In the genomic region with DNA sequence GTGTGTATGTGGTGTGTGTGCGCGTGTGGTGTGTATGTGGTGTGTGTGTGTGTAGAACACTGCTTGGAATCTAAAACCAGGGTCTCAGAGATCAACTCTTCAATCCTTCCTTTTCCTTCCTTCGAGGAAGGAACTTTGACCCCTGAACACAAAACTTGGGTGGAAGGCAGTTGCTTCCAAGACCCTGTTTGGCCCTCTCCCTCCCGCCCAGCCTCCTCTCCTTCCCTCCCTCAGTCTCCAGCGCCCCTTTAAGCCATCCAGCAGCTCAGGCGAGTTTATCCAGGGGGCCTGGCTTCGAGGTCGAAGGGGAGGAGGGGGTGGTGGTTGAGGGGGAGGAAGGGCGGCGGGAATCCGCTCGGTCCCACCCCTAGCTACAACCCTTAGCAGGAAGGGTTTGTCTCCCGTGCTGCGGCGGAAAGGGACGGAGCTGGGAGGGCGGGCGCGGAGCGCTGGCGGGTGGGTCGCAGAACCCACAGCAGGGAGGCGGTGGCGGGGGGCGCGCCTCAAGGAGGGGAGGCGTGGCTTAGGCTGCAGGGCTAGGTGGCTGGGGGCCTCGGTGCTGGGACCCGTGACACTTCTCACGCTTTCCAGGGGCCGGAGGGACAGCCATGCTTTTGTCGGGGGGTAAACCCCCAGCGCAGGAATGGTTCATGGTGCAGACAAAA, we compare ENCODE assay signal across 8 mouse cellular contexts. TPM values are rescaled to one million over a fixed set of nuclear protein-coding genes. Genes with fewer than 3 reads are reported as not detected.
DNase-seq lines count a peak whose midpoint lies in the region; ATAC-seq and TF ChIP-seq lines count a peak whose summit lies in the region.

A gene (plus strand): TSS at position 390 of the 665 bp plus-strand sequence.

- peak within 1 kb of the TSS; percentile 83 for H3K9ac ChIP-seq in embryonic facial prominence, embryonic 11.5 days (replicated peaks; ENCODE audit: low read length)
- peak within 1 kb of the TSS; percentile 83 for H3K9ac ChIP-seq in heart, embryonic 12.5 days
- peak within 1 kb of the TSS; percentile 68 for H3K9ac ChIP-seq in kidney, postnatal 0 days (ENCODE audit: low read depth, low read length)

- no peak for TF ChIP-seq CTCF in kidney, postnatal 0 days (IDR thresholded peaks at IDR 0.05; ENCODE audit: low read depth)

- peak within 1 kb of the TSS; percentile 79 for H3K4me2 ChIP-seq in embryonic facial prominence, embryonic 11.5 days (ENCODE audit: low read depth, low read length)
- peak within 1 kb of the TSS; percentile 83 for H3K4me2 ChIP-seq in heart, embryonic 12.5 days
- H3K4me2 ChIP-seq in kidney, postnatal 0 days (ENCODE audit: low read length) = peak within 1 kb of the TSS; percentile 84

- H3K4me1 ChIP-seq in embryonic facial prominence, embryonic 11.5 days (ENCODE audit: control insufficient read depth, insufficient read depth, low read length) = peaks cover 11% of the 10 kb centered on the region
- peaks cover 56% of the 10 kb centered on the region for H3K4me1 ChIP-seq in heart, embryonic 12.5 days (replicated peaks)
- peaks cover 32% of the 10 kb centered on the region for H3K4me1 ChIP-seq in kidney, postnatal 0 days (replicated peaks; ENCODE audit: insufficient read depth, low read length)

- WGBS in embryonic facial prominence, embryonic 11.5 days = 1% methylated on average over 33 of the region's 33 CpGs
- WGBS in heart, embryonic 12.5 days = 1% methylated on average over 33 of the region's 33 CpGs
- 1% methylated on average over 32 of the region's 33 CpGs for WGBS in kidney, postnatal 0 days

- ATAC-seq in embryonic facial prominence, embryonic 11.5 days (replicated peaks; ENCODE audit: insufficient number of reproducible peaks, low FRiP score, low TSS enrichment, low read depth) = peak; percentile 88
- ATAC-seq in heart, embryonic 12.5 days (ENCODE audit: insufficient number of reproducible peaks, low FRiP score) = peak; percentile 89
- peak; percentile 79 for ATAC-seq in kidney, postnatal 0 days (replicated peaks; ENCODE audit: low FRiP score, low read depth)

- peak within 1 kb of the TSS; percentile 95 for H3K27ac ChIP-seq in embryonic facial prominence, embryonic 11.5 days (replicated peaks; ENCODE audit: low read depth, low read length)
- H3K27ac ChIP-seq in heart, embryonic 12.5 days (ENCODE audit: poor library complexity, severe bottlenecking) = peak within 1 kb of the TSS; percentile 98
- H3K27ac ChIP-seq in kidney, postnatal 0 days = peak within 1 kb of the TSS; percentile 89

- no peaks in the 10 kb centered on the region for H3K36me3 ChIP-seq in embryonic facial prominence, embryonic 11.5 days (replicated peaks; ENCODE audit: control insufficient read depth, insufficient read depth, low read depth, low read length)
- peaks cover 10% of the 10 kb centered on the region; the same call in 1 of the 2 replicates for H3K36me3 ChIP-seq in heart, embryonic 12.5 days
- no peaks in the 10 kb centered on the region for H3K36me3 ChIP-seq in kidney, postnatal 0 days (ENCODE audit: insufficient read depth, low read length)

- DNase-seq in urinary bladder, adult 18-20 months (ENCODE audit: low spot score in 2 of 2) = peak; percentile 39 to 62
- DNase-seq in urinary bladder, postnatal 10 days (ENCODE audit: low spot score) = no peak
- peak; percentile 92 for DNase-seq in embryonic facial prominence, embryonic 11.5 days (ENCODE audit: low spot score)
- peak; percentile 93 for DNase-seq in kidney, postnatal 0 days (ENCODE audit: low spot score)
- DNase-seq in lung, postnatal 36 days = peak; percentile 80
- DNase-seq in retina, postnatal 7 days (ENCODE audit: low read depth, low spot score) = peak; percentile 54
- no peak for DNase-seq in cerebellum, postnatal 36 days

- no peaks in the 10 kb centered on the region for H3K9me3 ChIP-seq in embryonic facial prominence, embryonic 11.5 days (replicated peaks; ENCODE audit: control insufficient read depth, low read length)
- H3K9me3 ChIP-seq in heart, embryonic 12.5 days (replicated peaks) = no peaks in the 10 kb centered on the region
- no peaks in the 10 kb centered on the region for H3K9me3 ChIP-seq in kidney, postnatal 0 days (replicated peaks; ENCODE audit: low read length)

- H3K4me3 ChIP-seq in embryonic facial prominence, embryonic 11.5 days (ENCODE audit: low read depth, low read length) = peak within 1 kb of the TSS; percentile 67
- H3K4me3 ChIP-seq in heart, embryonic 12.5 days = peak within 1 kb of the TSS; percentile 64
- peak within 1 kb of the TSS; percentile 69 for H3K4me3 ChIP-seq in kidney, postnatal 0 days (replicated peaks; ENCODE audit: low read depth, low read length)

- H3K27me3 ChIP-seq in embryonic facial prominence, embryonic 11.5 days (ENCODE audit: control insufficient read depth, insufficient read depth, low read length) = no peaks in the 10 kb centered on the region
- no peaks in the 10 kb centered on the region for H3K27me3 ChIP-seq in heart, embryonic 12.5 days (replicated peaks)
- H3K27me3 ChIP-seq in kidney, postnatal 0 days (ENCODE audit: insufficient read depth, low read length) = no peaks in the 10 kb centered on the region

RNA-seq across cellular contexts. Expression of the gene that starts here (rescaled TPM):
- polyA plus RNA-seq in embryonic facial prominence, embryonic 11.5 days (2014; fragmentation: Nextera tagmentation; extraction: Ambion mirVana) = 13.6 and 19.4 TPM in 2 replicates
- 33.3 and 38.2 TPM in 2 replicates for polyA plus RNA-seq in heart, embryonic 12.5 days (2016; fragmentation: Nextera tagmentation; extraction: Ambion mirVana)
- 8.4 and 8.9 TPM in 2 replicates for polyA plus RNA-seq in kidney, postnatal 0 days (2015; fragmentation: Nextera tagmentation; extraction: Ambion mirVana)

Comparison
In these comparisons a context has a peak if more than half of its experiments do, and no peak if none do; other contexts are left out.
1. DNase-seq: peak in urinary bladder, adult 18-20 months (2 of 2), embryonic facial prominence, embryonic 11.5 days (single experiment), kidney, postnatal 0 days (single experiment), lung, postnatal 36 days (single experiment) and retina, postnatal 7 days (single experiment); none in urinary bladder, postnatal 10 days (single experiment) and cerebellum, postnatal 36 days (0 of 2).
2. Peak in every context shown above with its lines, with median percentiles within 50 percentile points of each other: ATAC-seq, H3K27ac ChIP-seq, H3K4me2 ChIP-seq, H3K4me3 ChIP-seq and H3K9ac ChIP-seq.